Mouse (Mus musculus) stomach, embryonic 15.5 days (tissue): Measurements from ENCODE around the gene Zfp740. TPM values are rescaled to one million over a fixed set of nuclear protein-coding genes. Genes with fewer than 3 reads are reported as not detected.

ENCODE experiments used
- ATAC-seq: fragments of 200-750 bp; cut with Nextera tagmentation; 2 replicates; pipeline ENCODE4 v1.8.0; 2017; ENCODE audit warnings: low read depth, moderate number of reproducible peaks, moderate TSS enrichment; ENCODE audit not compliant: insufficient read depth, low FRiP score
- H3K27ac ChIP-seq: fragments of 300-500 bp; sonication (generic); 2 replicates; pipeline ENCODE4 v1.5.1; 2015; ENCODE audit warnings: mild to moderate bottlenecking, inconsistent platforms
- H3K27me3 ChIP-seq: fragments of 300-500 bp; sonication (generic); replicated peaks from 2 replicates; pipeline ENCODE4 v1.6.1; 2015; ENCODE audit warnings: inconsistent platforms
- H3K36me3 ChIP-seq: fragments of 300-500 bp; sonication (generic); 2 replicates; pipeline ENCODE4 v1.6.1; 2015; ENCODE audit warnings: inconsistent platforms
- H3K4me1 ChIP-seq: fragments of 300-500 bp; sonication (generic); 2 replicates; pipeline ENCODE4 v1.6.1; 2015; ENCODE audit warnings: inconsistent platforms
- H3K4me2 ChIP-seq: fragments of 300-500 bp; sonication (generic); 2 replicates; pipeline ENCODE4 v1.6.1; 2015; ENCODE audit warnings: mild to moderate bottlenecking, inconsistent platforms
- H3K4me3 ChIP-seq: fragments of 300-500 bp; sonication (generic); replicated peaks from 2 replicates; pipeline ENCODE4 v1.5.1; 2015; ENCODE audit warnings: inconsistent platforms
- H3K9ac ChIP-seq: fragments of 300-500 bp; sonication (generic); 2 replicates; pipeline ENCODE4 v1.6.1; 2015; ENCODE audit warnings: inconsistent platforms
- H3K9me3 ChIP-seq: fragments of 300-500 bp; sonication (generic); 2 replicates; pipeline ENCODE4 v1.6.1; 2016; ENCODE audit warnings: inconsistent platforms
- WGBS: fragments of 180-500 bp; shearing (Covaris S2); methylation state at CpG from one replicate; pipeline ENCODE4 v1.1.7; 2015; 5-methylcytosine and 5-hydroxymethylcytosine counted together
- polyA plus RNA-seq: library from polyadenylated mRNA; unstranded; fragments of >200 nt; fragmentation: Nextera tagmentation; extraction: Ambion mirVana; gene quantifications from 2 replicates; pipeline ENCODE4 v1.2.1, GENCODE M21; 2015

Gene Zfp740
- polyA plus RNA-seq, 1 experiment from 2014 or later, result 44.5 TPM

DNA sequence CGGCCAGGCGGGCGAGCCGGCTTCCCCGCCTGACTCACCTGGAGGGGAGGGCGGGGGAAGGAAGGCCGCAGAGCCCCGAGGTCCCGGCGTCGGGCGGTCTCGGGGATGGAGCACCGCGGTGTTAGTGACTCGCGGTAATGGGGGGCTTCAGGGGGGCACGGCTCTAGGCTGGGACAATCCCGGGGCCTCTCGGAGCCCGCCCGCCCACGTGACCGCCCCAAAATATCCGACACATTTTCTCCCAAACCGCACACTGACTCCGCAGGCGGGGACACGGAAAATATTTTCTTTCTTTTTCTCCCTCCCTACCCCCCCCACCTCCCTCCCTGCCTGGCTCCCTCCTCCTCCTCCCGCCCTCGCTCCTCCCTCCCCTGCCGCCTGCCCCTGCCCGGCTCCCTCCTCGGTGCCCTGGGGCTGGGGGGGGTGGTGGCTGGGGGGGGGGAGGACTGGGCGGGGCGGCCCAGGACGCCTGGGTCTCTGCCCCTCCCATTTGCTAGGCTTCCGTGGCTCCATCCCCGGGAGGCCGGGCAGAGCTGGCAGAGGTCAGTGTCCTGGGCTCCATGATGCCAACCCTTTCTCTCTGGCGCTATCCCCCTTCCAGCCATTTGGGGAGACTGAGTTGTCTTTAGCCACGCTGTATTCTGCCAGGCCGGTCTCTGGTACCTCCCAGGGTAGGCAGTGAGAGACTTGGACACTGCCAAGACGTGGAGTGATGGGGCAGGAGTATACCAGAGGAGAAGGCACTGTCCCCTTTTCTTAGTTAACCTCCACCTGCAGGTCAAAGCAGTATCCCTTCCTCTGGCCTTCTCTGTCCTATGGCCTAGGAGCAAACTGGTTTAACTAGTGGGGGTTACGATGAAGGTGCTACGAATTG lies 54.4 kb downstream of the Zfp740 start, which contains the start of gene Rarg:
TSS of gene Rarg (minus strand) at position 316 of the 874 bp plus-strand sequence.
- peak within 1 kb of the TSS; percentile 90 for H3K4me2 ChIP-seq
- 1% methylated on average over 44 of the region's 46 CpGs for WGBS
- no peaks in the 10 kb centered on the region for H3K36me3 ChIP-seq
- H3K4me3 ChIP-seq, result peak within 1 kb of the TSS; percentile 64
- 0 out of 2 replicates have a peak, but pooled peaks cover 3% of the 10 kb centered on the region for H3K27me3 ChIP-seq
- H3K27ac ChIP-seq, result peak within 1 kb of the TSS; percentile 86
- H3K9me3 ChIP-seq, result no peaks in the 10 kb centered on the region
- ATAC-seq, result peak; percentile 56; the same call in 1 of the 2 replicates
- peaks cover 31% of the 10 kb centered on the region for H3K4me1 ChIP-seq
- H3K9ac ChIP-seq, result peak within 1 kb of the TSS; percentile 29

DNA sequence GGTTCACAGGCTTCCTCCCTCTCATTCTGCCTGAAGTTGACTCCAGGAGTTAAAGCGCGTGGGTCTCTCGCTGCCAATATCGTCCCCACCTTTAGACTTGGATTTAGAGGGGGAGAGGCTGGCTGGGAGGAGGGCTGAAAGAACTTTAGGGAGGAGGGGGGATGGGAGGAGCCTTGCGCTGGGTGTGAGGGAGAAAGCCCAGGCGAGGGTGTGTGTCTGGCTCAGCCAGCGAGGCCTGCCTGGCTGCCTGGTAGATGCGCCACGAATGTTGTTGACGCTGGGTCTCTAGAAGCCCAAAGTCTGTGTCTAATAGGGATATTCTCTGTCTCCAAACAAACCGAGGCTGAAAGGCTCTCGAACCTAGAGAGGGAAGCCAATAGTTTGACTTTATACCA lies 55.0 kb downstream of the Zfp740 start:
- peak overlapping the region; percentile 26; the same call in 1 of the 2 replicates for H3K9ac ChIP-seq
- H3K27ac ChIP-seq, result peak overlapping the region; percentile 86

DNA sequence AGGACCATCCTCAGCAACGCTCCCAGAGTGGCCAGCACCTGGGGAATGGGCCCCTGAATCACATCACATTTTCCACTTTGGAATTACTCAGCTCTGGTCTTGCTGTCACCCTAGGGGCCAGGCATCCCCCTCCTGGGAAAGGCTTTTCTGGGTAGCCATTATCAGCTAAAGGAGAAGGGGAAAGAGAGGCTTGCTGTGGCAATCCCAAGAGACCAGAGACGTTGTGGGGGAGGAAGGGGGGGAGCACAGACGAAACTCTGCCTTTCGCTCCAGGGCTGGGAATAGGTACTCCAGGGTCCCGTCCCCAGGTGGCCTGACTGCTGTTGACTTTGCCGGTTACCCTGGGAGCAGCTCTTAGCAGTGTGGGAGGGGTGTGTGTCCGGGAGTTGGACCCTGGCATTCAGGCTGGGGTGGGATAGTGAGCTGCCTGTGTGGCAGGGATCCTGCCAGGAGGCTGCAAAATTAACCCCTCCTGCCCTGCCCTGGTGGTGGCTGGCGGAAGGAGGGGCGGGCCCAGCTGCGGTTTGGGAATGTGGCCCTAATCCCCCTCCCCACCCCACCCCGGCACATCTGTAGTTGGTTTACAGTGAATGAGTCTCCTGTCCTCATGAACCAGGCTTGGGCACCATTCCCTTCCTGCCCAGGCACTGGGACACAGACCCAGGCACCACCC lies 55.7 kb downstream of the Zfp740 start:
- Histone ChIP-seq H3K36me3 (no peaks in the 10 kb centered on the region), H3K4me3 (0 out of 2 replicates have a peak overlapping the region, but pooled peaks have one; percentile 64), H3K27ac (peak overlapping the region; percentile 86), H3K4me2 (peak overlapping the region; percentile 90), H3K9me3 (no peaks in the 10 kb centered on the region), H3K9ac (peak overlapping the region; percentile 26; the same call in 1 of the 2 replicates), H3K27me3 (0 out of 2 replicates have a peak, but pooled peaks cover 3% of the 10 kb centered on the region), H3K4me1 (peaks cover 31% of the 10 kb centered on the region)
- WGBS, result 22% methylated on average over 11 of the region's 11 CpGs
- ATAC-seq, result no peak

More for the DNA sequence above, 55.0 kb downstream of the Zfp740 start:
- Histone ChIP-seq H3K27me3 (0 out of 2 replicates have a peak, but pooled peaks cover 3% of the 10 kb centered on the region), H3K4me2 (peak overlapping the region; percentile 90), H3K36me3 (no peaks in the 10 kb centered on the region), H3K4me3 (peak overlapping the region; percentile 64), H3K9me3 (no peaks in the 10 kb centered on the region), H3K4me1 (peaks cover 31% of the 10 kb centered on the region)
- ATAC-seq, result peak; percentile 27; the same call in 1 of the 2 replicates
- WGBS, result 15% methylated on average over 12 of the region's 12 CpGs

DNA sequence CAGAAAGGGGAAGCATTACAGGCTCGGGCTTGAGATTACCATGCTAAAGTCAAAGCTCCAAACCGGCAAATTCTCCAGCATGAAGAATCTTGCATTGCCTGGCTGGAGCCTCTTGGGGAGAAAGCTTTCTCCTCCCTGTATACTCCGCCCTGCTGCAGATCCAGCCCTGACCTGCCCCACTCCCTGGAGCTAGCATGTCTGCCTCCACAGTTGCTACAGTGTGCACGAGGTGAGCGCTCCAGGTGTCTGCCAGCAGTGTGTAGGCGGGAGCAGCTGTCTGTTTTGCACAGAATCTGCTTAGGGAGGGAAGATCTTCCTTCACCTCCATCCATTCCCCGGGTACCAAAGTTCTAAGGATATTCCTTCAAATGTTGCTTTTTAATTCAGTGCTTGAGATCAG lies 59.5 kb downstream of the Zfp740 start:
- 39% methylated on average over 7 of the region's 7 CpGs for WGBS
- Histone ChIP-seq H3K4me3 (no peak overlapping the region), H3K27ac (peak overlapping the region; percentile 68), H3K9me3 (no peaks in the 10 kb centered on the region), H3K36me3 (no peaks in the 10 kb centered on the region), H3K4me1 (peaks cover 16% of the 10 kb centered on the region), H3K27me3 (0 out of 2 replicates have a peak, but pooled peaks cover 3% of the 10 kb centered on the region), H3K9ac (no peak overlapping the region), H3K4me2 (no peak overlapping the region)
- ATAC-seq, result peak; percentile 66

DNA sequence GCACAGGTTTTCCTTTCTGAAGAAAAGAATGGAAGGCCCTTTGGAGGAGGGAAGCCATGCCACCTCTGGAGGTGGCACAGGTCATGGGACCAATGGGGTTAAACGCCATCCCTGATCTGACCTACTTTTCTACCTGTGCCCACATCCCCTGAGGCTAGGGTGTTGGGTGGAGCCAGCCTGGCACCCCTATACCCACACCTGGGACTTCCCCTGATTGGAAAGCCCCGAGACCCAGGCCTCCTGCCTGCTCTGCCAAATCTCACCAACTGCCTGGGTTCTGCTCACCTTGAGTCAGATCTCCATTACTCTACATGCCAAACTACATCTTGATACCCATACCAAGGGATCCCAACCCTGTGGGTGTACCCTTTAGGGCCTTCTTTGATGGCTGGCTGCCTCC lies 60.0 kb downstream of the Zfp740 start:
- Histone ChIP-seq H3K27me3 (0 out of 2 replicates have a peak, but pooled peaks cover 3% of the 10 kb centered on the region), H3K4me2 (no peak overlapping the region), H3K9ac (no peak overlapping the region), H3K4me3 (no peak overlapping the region), H3K27ac (peak overlapping the region; percentile 68), H3K4me1 (peaks cover 12% of the 10 kb centered on the region), H3K9me3 (no peaks in the 10 kb centered on the region), H3K36me3 (no peaks in the 10 kb centered on the region)
- ATAC-seq, result no peak
- WGBS, result 84% methylated on average over 2 of the region's 2 CpGs

Other genes with a start within 250 kb of the Zfp740 start
- 2.3 and 5.7 TPM in 2 replicates for gene Krt78, start 249.0 kb upstream of the Zfp740 start, polyA plus RNA-seq
- gene Krt8, start 198.8 kb upstream of the Zfp740 start, polyA plus RNA-seq, result 916 and 929 TPM in 2 replicates
- 448 and 512 TPM in 2 replicates for gene Krt18, start 175.1 kb upstream of the Zfp740 start, polyA plus RNA-seq
- gene Eif4b, start 129.5 kb upstream of the Zfp740 start, polyA plus RNA-seq, result 107 and 116 TPM in 2 replicates
- 34.6 and 34.7 TPM in 2 replicates for gene Tns2, start 102.8 kb upstream of the Zfp740 start, polyA plus RNA-seq
- gene Spryd3, start 67.0 kb upstream of the Zfp740 start, polyA plus RNA-seq, result 25.0 and 25.2 TPM in 2 replicates
- 13.2 and 18.2 TPM in 2 replicates for gene Igfbp6, start 58.9 kb upstream of the Zfp740 start, polyA plus RNA-seq
- gene Soat2, start 52.7 kb upstream of the Zfp740 start, polyA plus RNA-seq, result 5.9 and 6.2 TPM in 2 replicates
- 63.3 and 64.3 TPM in 2 replicates for gene Csad, start 1.5 kb downstream of the Zfp740 start, polyA plus RNA-seq
- gene Itgb7, start 28.7 kb downstream of the Zfp740 start, polyA plus RNA-seq, result 9.6 and 12.7 TPM in 2 replicates
- gene Rarg, start 54.3 kb downstream of the Zfp740 start, polyA plus RNA-seq, result 29.8 and 33.8 TPM in 2 replicates
- gene Gm9918, start 67.3 kb downstream of the Zfp740 start, polyA plus RNA-seq, result 0.27 and 0.30 TPM in 2 replicates
- gene Mfsd5, start 76.2 kb downstream of the Zfp740 start, polyA plus RNA-seq, result 66.3 and 66.4 TPM in 2 replicates
- gene Espl1, start 93.0 kb downstream of the Zfp740 start, polyA plus RNA-seq, result 22.9 and 23.9 TPM in 2 replicates
- gene Pfdn5, start 122.9 kb downstream of the Zfp740 start, polyA plus RNA-seq, result 322 TPM in 2 replicates
- gene Myg1, start 128.5 kb downstream of the Zfp740 start, polyA plus RNA-seq, result 83.5 and 85.5 TPM in 2 replicates
- gene Aaas, start 147.5 kb downstream of the Zfp740 start, polyA plus RNA-seq, result 55.9 and 67.0 TPM in 2 replicates
- gene Sp7, start 163.9 kb downstream of the Zfp740 start, polyA plus RNA-seq, result 1.0 and 1.1 TPM in 2 replicates
- gene Sp1, start 202.9 kb downstream of the Zfp740 start, polyA plus RNA-seq, result 9.6 and 9.7 TPM in 2 replicates
- gene Amhr2, start 242.1 kb downstream of the Zfp740 start, polyA plus RNA-seq, result 0.90 and 1.3 TPM in 2 replicates